Mouse (Mus musculus): ENCODE results near the gene Rfng.
"Not testable (repeated sequence)": the region's sequence is repeated elsewhere in the genome, so short reads cannot be mapped to it uniquely, and the experiment has no call there.

GRCm38 (mm10) chr11:120762672-120763041 lies 21.4 kb downstream of the Rfng start, which contains the start of gene Hmga1b:
- TF ChIP-seq CTCF, POLR2A (IDR thresholded peaks at IDR 0.05; ENCODE audit: insufficient read depth, low read depth, low read length): not testable (repeated sequence)
